21 mouse cellular contexts compared by ENCODE assay signal in genomic region chr19:4494707-4495106, GRCm38 (mm10). TPM values are rescaled to one million over a fixed set of nuclear protein-coding genes. Genes with fewer than 3 reads are reported as not detected.
A peak's percentile ranks its signal among the peaks of the same experiment; 100 is the strongest.
DNase-seq lines count a peak whose midpoint lies in the region; ATAC-seq lines count a peak whose summit lies in the region.
"Had no signal": no experiment of that assay in that cellular context is flagged by ENCODE, and none has a peak within 500 bp of the region (broad histone marks: within the 10 kb centered on the region; RNA-seq: fewer than 3 reads in every experiment).

No protein-coding gene starts in this region.

- no peaks in the 10 kb centered on the region for H3K27me3 ChIP-seq in hindbrain, embryonic 10.5 days (ENCODE audit: insufficient read depth, poor library complexity, severe bottlenecking)
- no peaks in the 10 kb centered on the region for H3K27me3 ChIP-seq in hindbrain, embryonic 14.5 days (ENCODE audit: control insufficient read depth, insufficient read depth, low read length)
- no peaks in the 10 kb centered on the region for H3K27me3 ChIP-seq in embryonic facial prominence, embryonic 14.5 days (replicated peaks; ENCODE audit: control insufficient read depth, insufficient read depth, low read length)
- H3K27me3 ChIP-seq: embryonic facial prominence, embryonic 12.5 days; forebrain, embryonic 15.5 days; heart, embryonic 12.5 days; hindbrain, embryonic 15.5 days; Patski had no signal

- H3K4me3 ChIP-seq in hindbrain, embryonic 10.5 days: no peak overlapping the region
- no peak overlapping the region for H3K4me3 ChIP-seq in hindbrain, embryonic 14.5 days (replicated peaks; ENCODE audit: low read length)
- H3K4me3 ChIP-seq in embryonic facial prominence, embryonic 14.5 days (ENCODE audit: low read depth, low read length): no peak overlapping the region
- H3K4me3 ChIP-seq: embryonic facial prominence, embryonic 12.5 days; forebrain, embryonic 15.5 days; heart, embryonic 12.5 days; hindbrain, embryonic 15.5 days had no signal

- H3K4me1 ChIP-seq in hindbrain, embryonic 10.5 days (replicated peaks): peaks cover 24% of the 10 kb centered on the region
- 0 out of 2 replicates have a peak, but pooled peaks cover 3% of the 10 kb centered on the region for H3K4me1 ChIP-seq in hindbrain, embryonic 14.5 days (replicated peaks; ENCODE audit: control insufficient read depth, insufficient read depth, low read length)
- no peaks in the 10 kb centered on the region for H3K4me1 ChIP-seq in embryonic facial prominence, embryonic 14.5 days (ENCODE audit: control insufficient read depth, insufficient read depth, low read length)

- WGBS in hindbrain, embryonic 10.5 days: 81% methylated on average over 7 of the region's 7 CpGs
- WGBS in hindbrain, embryonic 14.5 days: 77% methylated on average over 7 of the region's 7 CpGs
- WGBS in embryonic facial prominence, embryonic 14.5 days: 69% methylated on average over 7 of the region's 7 CpGs

- peak overlapping the region; percentile 35; the same call in 1 of the 2 replicates for H3K27ac ChIP-seq in hindbrain, embryonic 10.5 days
- H3K27ac ChIP-seq in hindbrain, embryonic 14.5 days: no peak overlapping the region
- no peak overlapping the region for H3K27ac ChIP-seq in embryonic facial prominence, embryonic 14.5 days (replicated peaks; ENCODE audit: low read depth, low read length)
- H3K27ac ChIP-seq: embryonic facial prominence, embryonic 12.5 days; forebrain, embryonic 15.5 days; hindbrain, embryonic 15.5 days had no signal

- no peak overlapping the region for H3K4me2 ChIP-seq in hindbrain, embryonic 14.5 days (replicated peaks)
- H3K4me2 ChIP-seq in embryonic facial prominence, embryonic 14.5 days (ENCODE audit: low read depth, low read length): no peak overlapping the region
- H3K4me2 ChIP-seq: embryonic facial prominence, embryonic 12.5 days; forebrain, embryonic 15.5 days; heart, embryonic 12.5 days; hindbrain, embryonic 15.5 days had no signal

- H3K36me3 ChIP-seq in hindbrain, embryonic 10.5 days: no peaks in the 10 kb centered on the region
- no peaks in the 10 kb centered on the region for H3K36me3 ChIP-seq in hindbrain, embryonic 14.5 days (replicated peaks; ENCODE audit: control insufficient read depth, insufficient read depth)
- H3K36me3 ChIP-seq in embryonic facial prominence, embryonic 14.5 days (ENCODE audit: control insufficient read depth, insufficient read depth, low read length): no peaks in the 10 kb centered on the region
- H3K36me3 ChIP-seq: embryonic facial prominence, embryonic 12.5 days; forebrain, embryonic 15.5 days; heart, embryonic 12.5 days; hindbrain, embryonic 15.5 days had no signal

- H3K9ac ChIP-seq in hindbrain, embryonic 14.5 days: no peak overlapping the region
- H3K9ac ChIP-seq in embryonic facial prominence, embryonic 14.5 days (ENCODE audit: low read depth, low read length): peak overlapping the region; percentile 30; the same call in 1 of the 2 replicates
- H3K9ac ChIP-seq: embryonic facial prominence, embryonic 12.5 days; forebrain, embryonic 15.5 days; heart, embryonic 12.5 days; hindbrain, embryonic 15.5 days had no signal

- peak; percentile 53 for DNase-seq in cerebellum, adult 9-11 months
- no peak for DNase-seq in cerebellum, adult 11 months
- no peak for DNase-seq in hindbrain, embryonic 10.5 days (ENCODE audit: low spot score)
- DNase-seq in hindbrain, embryonic 14.5 days (ENCODE audit: low spot score): no peak
- peak; percentile 33 for DNase-seq in brain, adult 2 months (ENCODE audit: low read depth, low spot score)
- DNase-seq in embryonic facial prominence, embryonic 14.5 days (ENCODE audit: low spot score): no peak
- no peak for DNase-seq in Muller cell, postnatal 12 days (ENCODE audit: inconsistent ontology term)
- DNase-seq: adrenal gland, postnatal 14 days; embryo, embryonic 11 days; gastrocnemius, postnatal 14 days; kidney, adult 9 months had no signal

- ATAC-seq in hindbrain, embryonic 14.5 days (ENCODE audit: low FRiP score): no peak
- ATAC-seq in embryonic facial prominence, embryonic 14.5 days (ENCODE audit: low read depth): no peak
- ATAC-seq: activated CD4-positive, CD25-positive, alpha-beta regulatory T cell, adult 4 months; forebrain, embryonic 15.5 days; inflammation-experienced regulatory T-cells, adult 6 months; intestine, postnatal 0 days; Patski had no signal

- H3K9me3 ChIP-seq in hindbrain, embryonic 10.5 days: no peaks in the 10 kb centered on the region
- H3K9me3 ChIP-seq in hindbrain, embryonic 14.5 days (ENCODE audit: control insufficient read depth, low read length): no peaks in the 10 kb centered on the region
- no peaks in the 10 kb centered on the region for H3K9me3 ChIP-seq in embryonic facial prominence, embryonic 14.5 days (ENCODE audit: control insufficient read depth, low read length)
- H3K9me3 ChIP-seq: embryonic facial prominence, embryonic 12.5 days; forebrain, embryonic 15.5 days; heart, embryonic 12.5 days; hindbrain, embryonic 15.5 days had no signal

RNA-seq across cellular contexts. Expression of gene 2010003K11Rik, which starts 3.7 kb away (rescaled TPM):
- polyA plus RNA-seq in hindbrain, embryonic 10.5 days (2016; fragmentation: Nextera tagmentation; extraction: Ambion mirVana): 0.13 TPM in 1 of 2 replicates, not detected in the other
- not detected in 2 replicates for polyA plus RNA-seq in hindbrain, embryonic 14.5 days (2014; fragmentation: Nextera tagmentation; extraction: Ambion mirVana)
- not detected in 2 replicates for polyA plus RNA-seq in embryonic facial prominence, embryonic 14.5 days (2014; fragmentation: Nextera tagmentation; extraction: Ambion mirVana)
- polyA plus RNA-seq: activated CD4-positive, CD25-positive, alpha-beta regulatory T cell, adult 4 months; C2C12; embryonic facial prominence, embryonic 12.5 days; forebrain, embryonic 15.5 days; frontal cortex, adult 2 months; heart, embryonic 12.5 days; hindbrain, embryonic 15.5 days; inflammation-experienced regulatory T-cells, adult 6 months had no signal

RNA-seq across cellular contexts. Expression of gene Pcx, which starts 15.6 kb away (rescaled TPM):
- 23.1 and 25.5 TPM in 2 replicates for polyA plus RNA-seq in hindbrain, embryonic 10.5 days (2016; fragmentation: Nextera tagmentation; extraction: Ambion mirVana)
- polyA plus RNA-seq in hindbrain, embryonic 14.5 days (2014; fragmentation: Nextera tagmentation; extraction: Ambion mirVana): 27.5 and 31.3 TPM in 2 replicates
- polyA plus RNA-seq in embryonic facial prominence, embryonic 14.5 days (2014; fragmentation: Nextera tagmentation; extraction: Ambion mirVana): 18.4 TPM in 2 replicates

RNA-seq across cellular contexts. Expression of gene Syt12, which starts 17.5 kb away (rescaled TPM):
- polyA plus RNA-seq in hindbrain, embryonic 10.5 days (2016; fragmentation: Nextera tagmentation; extraction: Ambion mirVana): 1.2 and 1.6 TPM in 2 replicates
- 4.1 and 5.9 TPM in 2 replicates for polyA plus RNA-seq in hindbrain, embryonic 14.5 days (2014; fragmentation: Nextera tagmentation; extraction: Ambion mirVana)
- polyA plus RNA-seq in embryonic facial prominence, embryonic 14.5 days (2014; fragmentation: Nextera tagmentation; extraction: Ambion mirVana): 0.90 and 1.9 TPM in 2 replicates

RNA-seq across cellular contexts. Expression of gene Rhod, which starts 55.5 kb away (rescaled TPM):
- 16.5 and 19.5 TPM in 2 replicates for polyA plus RNA-seq in hindbrain, embryonic 10.5 days (2016; fragmentation: Nextera tagmentation; extraction: Ambion mirVana)
- 5.8 and 7.2 TPM in 2 replicates for polyA plus RNA-seq in hindbrain, embryonic 14.5 days (2014; fragmentation: Nextera tagmentation; extraction: Ambion mirVana)
- polyA plus RNA-seq in embryonic facial prominence, embryonic 14.5 days (2014; fragmentation: Nextera tagmentation; extraction: Ambion mirVana): 30.0 and 40.4 TPM in 2 replicates

Comparison
In these comparisons a context has a peak if more than half of its experiments do, and no peak if none do; other contexts are left out.
1. DNase-seq: peak in cerebellum, adult 9-11 months (single experiment) and brain, adult 2 months (single experiment); none in cerebellum, adult 11 months (single experiment), hindbrain, embryonic 10.5 days (single experiment), hindbrain, embryonic 14.5 days (single experiment), embryonic facial prominence, embryonic 14.5 days (single experiment) and Muller cell, postnatal 12 days (single experiment).